Mouse (Mus musculus) midbrain, embryonic 11.5 days (tissue): ENCODE measurements around the gene Syt2. TPM values are rescaled to one million over a fixed set of nuclear protein-coding genes. Genes with fewer than 3 reads are reported as not detected.

Experiments used
- ATAC-seq: fragments of 200-750 bp; cut with Nextera tagmentation; 2 replicates; pipeline ENCODE4 v1.8.0; 2017; ENCODE audit warnings: moderate TSS enrichment, moderate library complexity; ENCODE audit not compliant: low FRiP score
- DNase-seq: peaks from one replicate; pipeline ENCODE4 v3.0.0; 2015; ENCODE audit warnings: low spot score; ENCODE audit errors: missing footprints
- H3K27ac ChIP-seq: fragments of 300-500 bp; sonication (generic); 2 replicates; pipeline ENCODE4 v1.5.1; 2014; ENCODE audit warnings: low read depth, low read length
- H3K27me3 ChIP-seq: fragments of 300-500 bp; sonication (generic); 2 replicates; pipeline ENCODE4 v1.6.1; 2014; ENCODE audit warnings: mild to moderate bottlenecking, low read length, moderate library complexity, mixed read lengths; ENCODE audit not compliant: control insufficient read depth, insufficient read depth
- H3K36me3 ChIP-seq: fragments of 300-500 bp; sonication (generic); 2 replicates; pipeline ENCODE4 v1.6.1; 2014; ENCODE audit warnings: mild to moderate bottlenecking, low read length, moderate library complexity, mixed read lengths; ENCODE audit not compliant: control insufficient read depth, insufficient read depth
- H3K4me1 ChIP-seq: fragments of 300-500 bp; sonication (generic); 2 replicates; pipeline ENCODE4 v1.6.1; 2014; ENCODE audit warnings: low read length; ENCODE audit not compliant: control insufficient read depth, insufficient read depth
- H3K4me2 ChIP-seq: fragments of 300-500 bp; sonication (generic); 2 replicates; pipeline ENCODE4 v1.6.1; 2014; ENCODE audit warnings: mild to moderate bottlenecking, moderate library complexity
- H3K4me3 ChIP-seq: fragments of 300-500 bp; sonication (generic); 2 replicates; pipeline ENCODE4 v1.5.1; 2014; ENCODE audit warnings: low read depth, low read length
- H3K9ac ChIP-seq: fragments of 300-500 bp; sonication (generic); 2 replicates; pipeline ENCODE4 v1.6.1; 2014; ENCODE audit warnings: low read length
- H3K9me3 ChIP-seq: fragments of 300-500 bp; sonication (generic); 2 replicates; pipeline ENCODE4 v1.6.1; 2016; ENCODE audit warnings: low read length; ENCODE audit not compliant: control insufficient read depth
- WGBS: fragments of 180-500 bp; shearing (Covaris S2); extraction: QIAGEN DNeasy Blood & Tissue Kit; methylation state at CpG from one replicate; pipeline ENCODE4 v1.1.7; 2014; 5-methylcytosine and 5-hydroxymethylcytosine counted together
- polyA plus RNA-seq: library from polyadenylated mRNA; unstranded; fragments of >200 nt; fragmentation: Nextera tagmentation; extraction: Ambion mirVana; gene quantifications from 2 replicates; pipeline ENCODE4 v1.2.1, GENCODE M21; 2014

Syt2 gene
- polyA plus RNA-seq, 1 experiment from 2014 or later: 1.6 TPM

- 4% methylated on average over 11 of the region's 11 CpGs for WGBS
- DNase-seq: peak; percentile 95
Observed at GRCm38 (mm10) chr1:134713421-134713969, 67.0 kb downstream of the Syt2 start.

GRCm38 (mm10) chr1:134714166-134714565, 67.7 kb downstream of the Syt2 start:
- Histone ChIP-seq H3K9me3 (no peaks in the 10 kb centered on the region), H3K4me3 (no peak overlapping the region), H3K27ac (peak overlapping the region; percentile 73), H3K27me3 (peaks cover 3% of the 10 kb centered on the region; the same call in 1 of the 2 replicates), H3K4me2 (peak overlapping the region; percentile 2), H3K9ac (0 out of 2 replicates have a peak overlapping the region, but pooled peaks have one; percentile 16), H3K36me3 (no peaks in the 10 kb centered on the region), H3K4me1 (peaks cover 43% of the 10 kb centered on the region)
- peak; percentile 90 for DNase-seq
- WGBS: 36% methylated on average over 8 of the region's 8 CpGs
- 0 out of 2 replicates have a peak, but pooled peaks have one; percentile 10 for ATAC-seq

More at GRCm38 (mm10) chr1:134713421-134713969, 67.0 kb downstream of the Syt2 start:
- Histone ChIP-seq H3K9ac (0 out of 2 replicates have a peak overlapping the region, but pooled peaks have one; percentile 13), H3K9me3 (no peaks in the 10 kb centered on the region), H3K27me3 (peaks cover 3% of the 10 kb centered on the region; the same call in 1 of the 2 replicates), H3K4me2 (no peak overlapping the region; the same call in 1 of the 2 replicates), H3K4me3 (no peak overlapping the region), H3K4me1 (peaks cover 45% of the 10 kb centered on the region), H3K36me3 (no peaks in the 10 kb centered on the region), H3K27ac (peak overlapping the region; percentile 73)
- ATAC-seq: peak; percentile 88

DNA sequence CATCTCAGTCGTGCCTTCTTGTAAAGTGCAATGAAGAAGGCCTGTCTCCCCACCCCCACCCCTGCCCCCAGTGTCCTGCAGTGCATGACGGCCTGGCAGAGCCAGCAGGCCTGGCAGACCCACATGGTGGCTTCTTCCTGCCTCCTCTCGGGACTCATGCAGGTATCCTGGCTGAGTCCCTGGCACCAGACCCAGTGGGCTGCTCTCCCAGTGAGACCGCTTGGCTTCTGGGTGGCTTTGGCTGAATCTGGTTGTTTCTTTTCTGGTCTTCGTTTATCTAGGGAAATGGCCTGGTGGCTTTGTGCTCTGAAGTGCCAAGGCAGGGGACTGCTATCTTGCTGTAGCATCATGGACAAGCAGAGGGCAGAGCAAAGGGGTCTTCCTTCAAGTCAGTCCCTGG, 68.6 kb downstream of the Syt2 start:
- no peak overlapping the region for H3K9ac ChIP-seq
- ATAC-seq (no peak), DNase-seq (no peak)
- WGBS: 62% methylated on average over 5 of the region's 5 CpGs
- no peaks in the 10 kb centered on the region for H3K9me3 ChIP-seq
- peaks cover 38% of the 10 kb centered on the region for H3K4me1 ChIP-seq
- no peaks in the 10 kb centered on the region for H3K36me3 ChIP-seq
- peaks cover 3% of the 10 kb centered on the region; the same call in 1 of the 2 replicates for H3K27me3 ChIP-seq
- no peak overlapping the region for H3K4me3 ChIP-seq
- no peak overlapping the region for H3K4me2 ChIP-seq
- no peak overlapping the region; the same call in 1 of the 2 replicates for H3K27ac ChIP-seq

GRCm38 (mm10) chr1:134719718-134720304, 73.3 kb downstream of the Syt2 start:
- ATAC-seq (no peak), DNase-seq (no peak)
- Histone ChIP-seq H3K27ac (no peak overlapping the region), H3K27me3 (no peaks in the 10 kb centered on the region), H3K4me3 (no peak overlapping the region), H3K4me1 (peaks cover 6% of the 10 kb centered on the region), H3K9me3 (no peaks in the 10 kb centered on the region), H3K4me2 (no peak overlapping the region), H3K36me3 (no peaks in the 10 kb centered on the region), H3K9ac (no peak overlapping the region)
- WGBS: 51% methylated on average over 12 of the region's 12 CpGs

DNA sequence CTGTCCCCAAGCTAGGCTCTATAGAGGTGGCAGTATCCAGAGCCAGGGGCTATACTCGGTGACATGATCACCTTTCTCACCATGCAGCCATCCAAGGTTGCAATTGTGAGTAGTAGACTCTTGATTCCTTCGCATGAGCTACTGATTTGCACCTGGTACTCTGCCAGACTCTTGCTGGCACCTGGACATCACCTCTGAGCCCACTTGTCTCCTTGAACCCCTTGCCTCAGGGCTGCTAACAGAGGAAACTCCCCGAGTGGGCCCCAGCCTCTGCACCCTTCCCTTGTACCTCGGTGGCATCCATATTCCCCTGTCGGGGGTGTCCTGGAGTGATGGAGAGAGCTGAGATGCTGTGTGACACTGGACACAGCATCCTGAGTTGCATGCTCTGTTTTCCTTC, 75.0 kb downstream of the Syt2 start:
- Histone ChIP-seq H3K36me3 (no peaks in the 10 kb centered on the region), H3K9me3 (no peaks in the 10 kb centered on the region), H3K27me3 (no peaks in the 10 kb centered on the region), H3K4me3 (no peak overlapping the region), H3K4me2 (no peak overlapping the region), H3K9ac (no peak overlapping the region), H3K27ac (no peak overlapping the region), H3K4me1 (peaks cover 3% of the 10 kb centered on the region)
- no peak for ATAC-seq
- 88% methylated on average over 5 of the region's 5 CpGs for whole genome bisulfite sequencing
- DNase-seq: no peak

DNA sequence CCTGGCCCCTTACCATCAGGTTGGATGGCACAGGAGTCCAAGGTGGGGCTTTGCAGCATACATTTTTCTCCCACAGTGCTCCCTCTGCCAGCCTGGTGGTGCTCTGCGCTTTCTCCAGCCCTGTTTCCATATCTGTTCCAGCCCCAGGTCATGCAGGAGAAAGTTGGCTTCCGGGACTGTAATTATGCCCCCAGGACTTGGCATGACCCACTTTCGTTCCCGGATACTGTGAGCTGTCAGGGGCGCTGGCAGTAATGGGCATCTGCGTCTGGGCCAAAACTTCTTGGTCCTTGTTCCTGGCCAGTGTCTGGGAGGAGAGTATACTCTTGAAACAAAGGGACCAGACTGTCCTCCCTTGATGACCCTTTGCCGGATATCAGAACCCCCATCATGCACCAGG, 76.4 kb downstream of the Syt2 start:
- Histone ChIP-seq H3K4me2 (no peak overlapping the region), H3K27me3 (no peaks in the 10 kb centered on the region), H3K9ac (no peak overlapping the region), H3K9me3 (no peaks in the 10 kb centered on the region), H3K4me1 (peaks cover 3% of the 10 kb centered on the region), H3K36me3 (no peaks in the 10 kb centered on the region), H3K27ac (no peak overlapping the region), H3K4me3 (no peak overlapping the region)
- WGBS: 95% methylated on average over 7 of the region's 7 CpGs
- DNase-seq: no peak
- no peak for ATAC-seq

GRCm38 (mm10) chr1:134725276-134725675, 78.8 kb downstream of the Syt2 start:
- no peak for DNase-seq
- Histone ChIP-seq H3K27me3 (no peaks in the 10 kb centered on the region), H3K36me3 (no peaks in the 10 kb centered on the region), H3K27ac (no peak overlapping the region), H3K4me1 (no peaks in the 10 kb centered on the region), H3K9me3 (no peaks in the 10 kb centered on the region), H3K9ac (no peak overlapping the region), H3K4me3 (no peak overlapping the region), H3K4me2 (no peak overlapping the region)
- ATAC-seq: no peak
- WGBS: 64% methylated on average over 5 of the region's 5 CpGs

- H3K4me3 ChIP-seq: no peak overlapping the region
- DNase-seq (no peak), ATAC-seq (no peak)
- H3K4me2 ChIP-seq: no peak overlapping the region
- H3K4me1 ChIP-seq: no peaks in the 10 kb centered on the region
- no peaks in the 10 kb centered on the region for H3K36me3 ChIP-seq
- no peaks in the 10 kb centered on the region for H3K9me3 ChIP-seq
- no peak overlapping the region for H3K9ac ChIP-seq
- H3K27me3 ChIP-seq: no peaks in the 10 kb centered on the region
- 92% methylated on average over 7 of the region's 7 CpGs for WGBS
- H3K27ac ChIP-seq: no peak overlapping the region
Observed at GRCm38 (mm10) chr1:134726480-134726879, 80.0 kb downstream of the Syt2 start.

DNA sequence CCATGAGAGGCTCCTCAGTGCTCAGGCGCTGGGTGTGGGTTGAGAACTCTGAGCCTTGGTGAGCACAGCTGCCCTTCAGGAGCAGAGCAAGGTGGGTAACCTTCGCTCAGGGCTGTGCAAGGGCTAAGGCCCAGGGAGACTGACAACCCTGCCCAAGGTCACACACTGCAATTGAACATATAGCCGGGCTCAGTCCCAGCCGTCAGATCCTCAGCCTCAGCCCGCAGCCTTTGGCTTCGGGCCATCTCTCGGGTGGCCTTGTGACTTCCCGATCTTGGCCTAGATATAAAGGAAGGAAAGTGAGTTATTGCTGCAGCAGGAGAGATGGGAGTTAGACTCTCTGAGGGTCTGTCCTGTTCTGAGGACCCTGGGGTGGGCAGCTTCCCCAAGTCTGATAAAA, 80.8 kb downstream of the Syt2 start:
- no peaks in the 10 kb centered on the region for H3K27me3 ChIP-seq
- H3K4me3 ChIP-seq: no peak overlapping the region
- no peaks in the 10 kb centered on the region for H3K4me1 ChIP-seq
- no peak for DNase-seq
- no peak overlapping the region for H3K9ac ChIP-seq
- H3K36me3 ChIP-seq: no peaks in the 10 kb centered on the region
- 86% methylated on average over 8 of the region's 8 CpGs for WGBS
- no peaks in the 10 kb centered on the region for H3K9me3 ChIP-seq
- H3K4me2 ChIP-seq: no peak overlapping the region
- no peak for ATAC-seq
- no peak overlapping the region for H3K27ac ChIP-seq
